Mouse (Mus musculus): ENCODE data around the gene 9330182O14Rik.

- TF ChIP-seq HCFC1 (IDR thresholded peaks at IDR 0.05; ENCODE audit: borderline replicate concordance, insufficient read depth, low read length) (no peak), CHD2 (IDR thresholded peaks at IDR 0.05; ENCODE audit: low read depth, low read length) (no peak), ZC3H11A (IDR thresholded peaks at IDR 0.05; ENCODE audit: borderline replicate concordance, low read depth, low read length) (no peak), ZNF384 (IDR thresholded peaks at IDR 0.05; ENCODE audit: low read depth, low read length) (no peak), MAFK (IDR thresholded peaks at IDR 0.05; ENCODE audit: insufficient read depth, low read depth, low read length) (no peak)
These were observed 1.8 kb upstream of the 9330182O14Rik start for GRCm38 (mm10) chr15:40132408-40132807.

All from ES-E14 (cell line).